Comparison of ENCODE assay signal across 10 mouse cellular contexts in genomic region chr11:103413516-103413915, GRCm38 (mm10). TPM values are rescaled to one million over a fixed set of nuclear protein-coding genes. Genes with fewer than 3 reads are reported as not detected.
DNase-seq lines count a peak whose midpoint lies in the region; ATAC-seq and TF ChIP-seq lines count a peak whose summit lies in the region.
"Had no signal": no experiment of that assay in that cellular context is flagged by ENCODE, and none has a peak within 500 bp of the region (broad histone marks: within the 10 kb centered on the region; RNA-seq: fewer than 3 reads in every experiment).

No protein-coding gene starts in this region.

- no peak overlapping the region for H3K9ac ChIP-seq in forebrain, postnatal 0 days
- no peak overlapping the region for H3K9ac ChIP-seq in midbrain, embryonic 13.5 days (replicated peaks)
- no peak overlapping the region for H3K9ac ChIP-seq in midbrain, embryonic 16.5 days (ENCODE audit: low read depth, low read length)
- no peak overlapping the region for H3K9ac ChIP-seq in limb, embryonic 12.5 days (replicated peaks)
- no peak overlapping the region for H3K9ac ChIP-seq in stomach, embryonic 15.5 days

- H3K4me2 ChIP-seq in forebrain, postnatal 0 days (ENCODE audit: low read depth), result no peak overlapping the region
- peak overlapping the region; percentile 84; the same call in 1 of the 2 replicates for H3K4me2 ChIP-seq in midbrain, embryonic 13.5 days (replicated peaks)
- H3K4me2 ChIP-seq in midbrain, embryonic 16.5 days (ENCODE audit: low read length), result no peak overlapping the region; the same call in 1 of the 2 replicates
- H3K4me2 ChIP-seq in limb, embryonic 12.5 days, result peak overlapping the region; percentile 86
- peak overlapping the region; percentile 94 for H3K4me2 ChIP-seq in stomach, embryonic 15.5 days

- H3K9me3 ChIP-seq in forebrain, embryonic 10.5 days, result no peaks in the 10 kb centered on the region
- no peaks in the 10 kb centered on the region for H3K9me3 ChIP-seq in forebrain, postnatal 0 days (ENCODE audit: low read length)
- H3K9me3 ChIP-seq in midbrain, embryonic 13.5 days, result no peaks in the 10 kb centered on the region
- H3K9me3 ChIP-seq in midbrain, embryonic 16.5 days (replicated peaks; ENCODE audit: control insufficient read depth, low read length, poor library complexity, severe bottlenecking), result no peaks in the 10 kb centered on the region
- no peaks in the 10 kb centered on the region for H3K9me3 ChIP-seq in limb, embryonic 12.5 days
- H3K9me3 ChIP-seq in stomach, embryonic 15.5 days, result no peaks in the 10 kb centered on the region
- H3K9me3 ChIP-seq: limb, embryonic 15.5 days had no signal

- TF ChIP-seq CTCF in forebrain, postnatal 0 days (IDR thresholded peaks at IDR 0.05; ENCODE audit: low read depth), result no peak

- WGBS in forebrain, embryonic 10.5 days, result 89% methylated on average over 1 of the region's 1 CpGs
- WGBS in forebrain, postnatal 0 days, result 91% methylated on average over 1 of the region's 1 CpGs
- WGBS in midbrain, embryonic 13.5 days, result 85% methylated on average over 1 of the region's 1 CpGs
- 96% methylated on average over 1 of the region's 1 CpGs for WGBS in midbrain, embryonic 16.5 days
- WGBS in limb, embryonic 12.5 days, result 97% methylated on average over 1 of the region's 1 CpGs
- whole genome bisulfite sequencing in stomach, embryonic 15.5 days, result 78% methylated on average over 1 of the region's 1 CpGs

- no peak for ATAC-seq in forebrain, postnatal 0 days
- ATAC-seq in midbrain, embryonic 13.5 days, result no peak
- no peak for ATAC-seq in midbrain, embryonic 16.5 days
- ATAC-seq in limb, embryonic 12.5 days (ENCODE audit: insufficient number of reproducible peaks, insufficient read depth, low FRiP score, low TSS enrichment, low read depth), result no peak
- no peak for ATAC-seq in stomach, embryonic 15.5 days (ENCODE audit: insufficient read depth, low FRiP score, low read depth)

- H3K27me3 ChIP-seq in forebrain, embryonic 10.5 days (ENCODE audit: poor library complexity, severe bottlenecking), result peaks cover 5% of the 10 kb centered on the region; the same call in 1 of the 2 replicates
- no peaks in the 10 kb centered on the region for H3K27me3 ChIP-seq in forebrain, postnatal 0 days (ENCODE audit: insufficient read depth, low read length)
- H3K27me3 ChIP-seq in midbrain, embryonic 13.5 days, result no peaks in the 10 kb centered on the region
- no peaks in the 10 kb centered on the region for H3K27me3 ChIP-seq in midbrain, embryonic 16.5 days (ENCODE audit: control insufficient read depth, insufficient read depth, low read depth, low read length)
- H3K27me3 ChIP-seq in limb, embryonic 12.5 days, result peaks cover 4% of the 10 kb centered on the region; the same call in 1 of the 2 replicates
- H3K27me3 ChIP-seq in stomach, embryonic 15.5 days (replicated peaks), result no peaks in the 10 kb centered on the region
- H3K27me3 ChIP-seq: limb, embryonic 15.5 days had no signal

- no peak overlapping the region for H3K27ac ChIP-seq in forebrain, embryonic 10.5 days
- no peak overlapping the region for H3K27ac ChIP-seq in forebrain, postnatal 0 days (ENCODE audit: low read depth, low read length)
- H3K27ac ChIP-seq in midbrain, embryonic 13.5 days, result no peak overlapping the region
- no peak overlapping the region for H3K27ac ChIP-seq in midbrain, embryonic 16.5 days (ENCODE audit: low read length)
- no peak overlapping the region for H3K27ac ChIP-seq in limb, embryonic 12.5 days
- H3K27ac ChIP-seq in stomach, embryonic 15.5 days, result peak overlapping the region; percentile 81; the same call in 1 of the 2 replicates

- 0 out of 2 replicates have a peak, but pooled peaks cover 9% of the 10 kb centered on the region for H3K36me3 ChIP-seq in forebrain, embryonic 10.5 days (replicated peaks)
- no peaks in the 10 kb centered on the region for H3K36me3 ChIP-seq in forebrain, postnatal 0 days (ENCODE audit: insufficient read depth)
- 0 out of 2 replicates have a peak, but pooled peaks cover 5% of the 10 kb centered on the region for H3K36me3 ChIP-seq in midbrain, embryonic 13.5 days
- H3K36me3 ChIP-seq in midbrain, embryonic 16.5 days (ENCODE audit: control insufficient read depth, insufficient read depth, low read length), result no peaks in the 10 kb centered on the region
- H3K36me3 ChIP-seq in limb, embryonic 12.5 days, result no peaks in the 10 kb centered on the region
- H3K36me3 ChIP-seq in stomach, embryonic 15.5 days, result no peaks in the 10 kb centered on the region
- H3K36me3 ChIP-seq: limb, embryonic 15.5 days had no signal

- no peak for DNase-seq in forebrain, embryonic 10.5 days (ENCODE audit: extremely low spot score, low spot score)
- DNase-seq in forebrain, postnatal 0 days, result no peak
- DNase-seq in testis, postnatal 10 days (ENCODE audit: low spot score), result no peak
- DNase-seq in cerebellum, adult 9-11 months, result no peak
- DNase-seq: thymus, postnatal 4 days had no signal

- peaks cover 27% of the 10 kb centered on the region for H3K4me1 ChIP-seq in forebrain, embryonic 10.5 days
- H3K4me1 ChIP-seq in forebrain, postnatal 0 days (ENCODE audit: insufficient read depth), result peaks cover 8% of the 10 kb centered on the region; the same call in 1 of the 2 replicates
- H3K4me1 ChIP-seq in midbrain, embryonic 13.5 days (replicated peaks), result peaks cover 21% of the 10 kb centered on the region
- peaks cover 18% of the 10 kb centered on the region for H3K4me1 ChIP-seq in midbrain, embryonic 16.5 days (ENCODE audit: control insufficient read depth, insufficient read depth, low read length)
- H3K4me1 ChIP-seq in limb, embryonic 12.5 days (replicated peaks), result peaks cover 15% of the 10 kb centered on the region
- H3K4me1 ChIP-seq in stomach, embryonic 15.5 days, result peaks cover 11% of the 10 kb centered on the region; the same call in 1 of the 2 replicates

- peak overlapping the region; percentile 89; the same call in 1 of the 2 replicates for H3K4me3 ChIP-seq in forebrain, embryonic 10.5 days
- H3K4me3 ChIP-seq in forebrain, postnatal 0 days (ENCODE audit: low read depth, low read length), result no peak overlapping the region
- H3K4me3 ChIP-seq in midbrain, embryonic 13.5 days (replicated peaks), result 0 out of 2 replicates have a peak overlapping the region, but pooled peaks have one; percentile 83
- no peak overlapping the region for H3K4me3 ChIP-seq in midbrain, embryonic 16.5 days (ENCODE audit: low read depth, low read length)
- H3K4me3 ChIP-seq in limb, embryonic 12.5 days (replicated peaks), result no peak overlapping the region
- H3K4me3 ChIP-seq in stomach, embryonic 15.5 days (replicated peaks), result no peak overlapping the region

RNA-seq across cellular contexts. Expression of gene Plekhm1, which starts 1.0 kb away (rescaled TPM):
- 8.4 TPM in 2 replicates for polyA plus RNA-seq in forebrain, embryonic 10.5 days (2016; fragmentation: Nextera tagmentation; extraction: Ambion mirVana)
- total RNA-seq in forebrain, postnatal 0 days (2014; rRNA removed), result 4.2 and 7.1 TPM in 2 replicates
- polyA plus RNA-seq in forebrain, postnatal 0 days (2015; fragmentation: Nextera tagmentation; extraction: Ambion mirVana), result 5.3 and 5.7 TPM in 2 replicates
- 9.1 and 9.4 TPM in 2 replicates for polyA plus RNA-seq in midbrain, embryonic 13.5 days (2015; fragmentation: Nextera tagmentation; extraction: Ambion mirVana)
- 8.9 and 9.6 TPM in 2 replicates for polyA plus RNA-seq in midbrain, embryonic 16.5 days (2015; fragmentation: Nextera tagmentation; extraction: Ambion mirVana)
- 7.8 and 9.1 TPM in 2 replicates for polyA plus RNA-seq in limb, embryonic 12.5 days (2016; fragmentation: Nextera tagmentation; extraction: Ambion mirVana)
- polyA plus RNA-seq in stomach, embryonic 15.5 days (2015; fragmentation: Nextera tagmentation; extraction: Ambion mirVana), result 5.9 and 6.2 TPM in 2 replicates

RNA-seq across cellular contexts. Expression of gene Arhgap27, which starts 50.0 kb away (rescaled TPM):
- polyA plus RNA-seq in forebrain, embryonic 10.5 days (2016; fragmentation: Nextera tagmentation; extraction: Ambion mirVana), result 3.7 and 3.8 TPM in 2 replicates
- total RNA-seq in forebrain, postnatal 0 days (2014; rRNA removed), result 4.2 and 5.6 TPM in 2 replicates
- polyA plus RNA-seq in forebrain, postnatal 0 days (2015; fragmentation: Nextera tagmentation; extraction: Ambion mirVana), result 3.2 and 4.8 TPM in 2 replicates
- polyA plus RNA-seq in midbrain, embryonic 13.5 days (2015; fragmentation: Nextera tagmentation; extraction: Ambion mirVana), result 1.7 and 2.6 TPM in 2 replicates
- 3.8 and 4.4 TPM in 2 replicates for polyA plus RNA-seq in midbrain, embryonic 16.5 days (2015; fragmentation: Nextera tagmentation; extraction: Ambion mirVana)
- polyA plus RNA-seq in limb, embryonic 12.5 days (2016; fragmentation: Nextera tagmentation; extraction: Ambion mirVana), result 4.8 and 7.1 TPM in 2 replicates
- polyA plus RNA-seq in stomach, embryonic 15.5 days (2015; fragmentation: Nextera tagmentation; extraction: Ambion mirVana), result 21.2 and 21.5 TPM in 2 replicates

Comparison
In these comparisons a context has a peak if more than half of its experiments do, and no peak if none do; other contexts are left out.
1. H3K4me3 ChIP-seq: peak in forebrain, embryonic 10.5 days (single experiment) and midbrain, embryonic 13.5 days (single experiment); none in forebrain, postnatal 0 days (single experiment), midbrain, embryonic 16.5 days (single experiment), limb, embryonic 12.5 days (single experiment) and stomach, embryonic 15.5 days (single experiment).
2. H3K4me2 ChIP-seq: peak in midbrain, embryonic 13.5 days (single experiment), limb, embryonic 12.5 days (single experiment) and stomach, embryonic 15.5 days (single experiment); none in forebrain, postnatal 0 days (single experiment) and midbrain, embryonic 16.5 days (single experiment).